In the genomic region with DNA sequence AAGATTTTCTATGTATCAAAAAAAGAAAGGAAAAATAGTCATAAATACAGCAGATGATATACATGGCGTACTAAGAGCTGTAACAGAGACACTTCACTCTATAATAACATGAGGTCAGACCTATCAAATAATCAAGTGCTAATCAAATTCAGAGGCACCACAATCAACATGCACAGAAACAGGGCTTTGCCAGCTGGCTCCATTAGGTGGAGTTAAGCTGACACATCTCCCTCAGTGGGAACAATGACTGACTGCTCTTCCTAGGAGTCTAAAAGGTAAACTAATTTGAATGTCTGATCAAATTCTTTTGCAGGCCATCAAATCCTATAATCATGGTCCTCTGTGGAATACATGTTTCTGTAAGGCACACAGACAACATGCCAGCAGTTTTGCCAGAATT, we compare ENCODE assay signal across 30 mouse cellular contexts. TPM values are rescaled to one million over a fixed set of nuclear protein-coding genes. Genes with fewer than 3 reads are reported as not detected.
DNase-seq lines count a peak whose midpoint lies in the region; ATAC-seq lines count a peak whose summit lies in the region.
"Had no signal": no experiment of that assay in that cellular context is flagged by ENCODE, and none has a peak within 500 bp of the region (broad histone marks: within the 10 kb centered on the region; RNA-seq: fewer than 3 reads in every experiment).

No protein-coding gene starts in this region.

- DNase-seq in embryo, embryonic 10 days (ENCODE audit: low spot score), result peak; percentile 5
- DNase-seq in embryo, embryonic 9.5 days (ENCODE audit: extremely low spot score), result no peak
- DNase-seq in midbrain, embryonic 11.5 days (ENCODE audit: low spot score, missing footprints), result no peak
- no peak for DNase-seq in midbrain, embryonic 10.5 days (ENCODE audit: low spot score)
- no peak for DNase-seq in urinary bladder, adult 2 months (ENCODE audit: low spot score)
- DNase-seq in c-Kit-positive CD71-positive TER-119-positive erythroid progenitor cells, embryonic 14.5 days (ENCODE audit: low spot score), result no peak
- DNase-seq in natural killer cell, adult 2 months (ENCODE audit: low spot score in 2 of 2), result no peak
- DNase-seq: adrenal gland, postnatal 10 days; cerebellum, adult 2 months; kidney, adult 11 months; layer of hippocampus, postnatal 36 days; right cerebral cortex, postnatal 25 days; thymus, postnatal 4 days had no signal

- ATAC-seq in midbrain, embryonic 11.5 days (ENCODE audit: low FRiP score), result peak; percentile 66; the same call in 1 of the 2 replicates
- peak; percentile 77; the same call in 1 of the 2 replicates for ATAC-seq in midbrain, embryonic 13.5 days
- ATAC-seq: activated CD4-positive, CD25-positive, alpha-beta regulatory T cell, adult 4 months; CD4-positive, CD25-positive, alpha-beta regulatory T cell, adult 4 months; Patski had no signal

- H3K9ac ChIP-seq in midbrain, embryonic 11.5 days (ENCODE audit: low read length), result no peak overlapping the region
- H3K9ac ChIP-seq in midbrain, embryonic 13.5 days (replicated peaks), result no peak overlapping the region
- H3K9ac ChIP-seq: embryonic facial prominence, embryonic 15.5 days; hindbrain, embryonic 15.5 days; limb, embryonic 15.5 days; liver, embryonic 15.5 days had no signal

- 65% methylated on average over 1 of the region's 1 CpGs for WGBS in midbrain, embryonic 11.5 days
- 74% methylated on average over 1 of the region's 1 CpGs for WGBS in midbrain, embryonic 10.5 days
- WGBS in midbrain, embryonic 13.5 days, result 45% methylated on average over 1 of the region's 1 CpGs

- H3K4me2 ChIP-seq in midbrain, embryonic 11.5 days, result no peak overlapping the region
- no peak overlapping the region for H3K4me2 ChIP-seq in midbrain, embryonic 13.5 days (replicated peaks)
- H3K4me2 ChIP-seq: embryonic facial prominence, embryonic 15.5 days; hindbrain, embryonic 15.5 days; limb, embryonic 15.5 days; liver, embryonic 15.5 days had no signal

- H3K4me1 ChIP-seq in midbrain, embryonic 11.5 days (ENCODE audit: control insufficient read depth, insufficient read depth, low read length), result peaks cover 4% of the 10 kb centered on the region; the same call in 1 of the 2 replicates
- H3K4me1 ChIP-seq in midbrain, embryonic 10.5 days, result peaks cover 13% of the 10 kb centered on the region
- peaks cover 5% of the 10 kb centered on the region; the same call in 1 of the 2 replicates for H3K4me1 ChIP-seq in midbrain, embryonic 13.5 days (replicated peaks)
- H3K4me1 ChIP-seq: embryonic facial prominence, embryonic 15.5 days; heart, embryonic 10.5 days; limb, embryonic 15.5 days; liver, embryonic 15.5 days had no signal

- H3K27me3 ChIP-seq in midbrain, embryonic 11.5 days (ENCODE audit: control insufficient read depth, insufficient read depth, low read length), result no peaks in the 10 kb centered on the region
- H3K27me3 ChIP-seq in midbrain, embryonic 10.5 days (ENCODE audit: low read depth, poor library complexity, severe bottlenecking), result no peaks in the 10 kb centered on the region
- no peaks in the 10 kb centered on the region for H3K27me3 ChIP-seq in midbrain, embryonic 13.5 days
- H3K27me3 ChIP-seq: embryonic facial prominence, embryonic 15.5 days; hindbrain, embryonic 15.5 days; limb, embryonic 15.5 days; liver, embryonic 15.5 days; Patski had no signal

- H3K9me3 ChIP-seq in midbrain, embryonic 11.5 days (ENCODE audit: control insufficient read depth, low read length), result no peaks in the 10 kb centered on the region
- H3K9me3 ChIP-seq in midbrain, embryonic 10.5 days (replicated peaks), result no peaks in the 10 kb centered on the region
- no peaks in the 10 kb centered on the region for H3K9me3 ChIP-seq in midbrain, embryonic 13.5 days
- H3K9me3 ChIP-seq: embryonic facial prominence, embryonic 15.5 days; heart, embryonic 10.5 days; hindbrain, embryonic 15.5 days; limb, embryonic 15.5 days; liver, embryonic 15.5 days had no signal

- no peaks in the 10 kb centered on the region for H3K36me3 ChIP-seq in midbrain, embryonic 11.5 days (ENCODE audit: control insufficient read depth, insufficient read depth, low read length)
- H3K36me3 ChIP-seq in midbrain, embryonic 10.5 days, result no peaks in the 10 kb centered on the region
- no peaks in the 10 kb centered on the region for H3K36me3 ChIP-seq in midbrain, embryonic 13.5 days
- H3K36me3 ChIP-seq: embryonic facial prominence, embryonic 15.5 days; heart, embryonic 10.5 days; hindbrain, embryonic 15.5 days; limb, embryonic 15.5 days; liver, embryonic 15.5 days had no signal

- H3K27ac ChIP-seq in midbrain, embryonic 11.5 days (ENCODE audit: low read depth, low read length), result no peak overlapping the region
- no peak overlapping the region for H3K27ac ChIP-seq in midbrain, embryonic 10.5 days (replicated peaks)
- H3K27ac ChIP-seq in midbrain, embryonic 13.5 days, result no peak overlapping the region
- H3K27ac ChIP-seq: embryonic facial prominence, embryonic 15.5 days; heart, embryonic 10.5 days; hindbrain, embryonic 15.5 days; layer of hippocampus, adult 2 months; limb, embryonic 15.5 days; liver, embryonic 15.5 days had no signal

- H3K4me3 ChIP-seq in midbrain, embryonic 11.5 days (ENCODE audit: low read depth, low read length), result no peak overlapping the region
- H3K4me3 ChIP-seq in midbrain, embryonic 10.5 days, result no peak overlapping the region
- H3K4me3 ChIP-seq in midbrain, embryonic 13.5 days (replicated peaks), result no peak overlapping the region
- H3K4me3 ChIP-seq: embryonic facial prominence, embryonic 15.5 days; heart, embryonic 10.5 days; hindbrain, embryonic 15.5 days; layer of hippocampus, adult 2 months; limb, embryonic 15.5 days; liver, embryonic 15.5 days had no signal

RNA-seq across cellular contexts. Expression of a gene that starts 24.0 kb away (rescaled TPM):
- polyA plus RNA-seq in midbrain, embryonic 11.5 days (2014; fragmentation: Nextera tagmentation; extraction: Ambion mirVana), result 0.04 and 0.06 TPM in 2 replicates
- 0.07 TPM in 1 of 2 replicates, not detected in the other for polyA plus RNA-seq in midbrain, embryonic 10.5 days (2016; fragmentation: Nextera tagmentation; extraction: Ambion mirVana)
- polyA plus RNA-seq in midbrain, embryonic 13.5 days (2015; fragmentation: Nextera tagmentation; extraction: Ambion mirVana), result not detected in 2 replicates
- not detected in 2 replicates for polyA plus RNA-seq in urinary bladder, adult 2 months (2012; rRNA removed)
- polyA plus RNA-seq: activated CD4-positive, CD25-positive, alpha-beta regulatory T cell, adult 4 months; CD4-positive, CD25-positive, alpha-beta regulatory T cell, adult 4 months; cerebellum, adult 2 months; embryonic facial prominence, embryonic 15.5 days; gonadal fat pad, adult 2 months; heart, embryonic 10.5 days; heart, postnatal 0 days; hindbrain, embryonic 15.5 days; kidney, embryonic 16.5 days; limb, embryonic 15.5 days; liver, embryonic 15.5 days; lung, embryonic 16.5 days; neural tube, embryonic 14.5 days; Patski; spleen, adult 2 months; stomach, embryonic 14.5 days had no signal
